In the genomic region with DNA sequence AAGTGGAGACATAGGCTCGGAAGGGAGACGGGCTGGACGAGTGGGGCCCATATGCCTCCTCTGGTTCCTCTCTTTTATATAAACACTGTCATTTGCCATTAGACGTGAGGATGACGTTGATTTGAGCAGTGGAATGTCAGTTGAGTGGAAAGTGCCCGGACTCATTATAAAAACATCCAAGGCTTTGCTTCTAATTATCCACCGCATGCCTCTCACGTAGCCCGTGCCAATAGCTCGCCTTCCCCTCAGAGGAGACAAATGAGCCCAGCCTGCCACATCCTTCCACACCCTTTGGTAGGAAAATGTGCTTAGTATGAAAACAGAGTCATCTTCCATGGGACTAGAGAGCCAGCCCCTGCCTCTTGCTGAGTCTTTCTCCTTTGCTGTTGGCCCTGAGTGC, we compare ENCODE assay signal across 35 mouse cellular contexts. TPM values are rescaled to one million over a fixed set of nuclear protein-coding genes. Genes with fewer than 3 reads are reported as not detected.
DNase-seq lines count a peak whose midpoint lies in the region; ATAC-seq lines count a peak whose summit lies in the region.
"Had no signal": no experiment of that assay in that cellular context is flagged by ENCODE, and none has a peak within 500 bp of the region (broad histone marks: within the 10 kb centered on the region; RNA-seq: fewer than 3 reads in every experiment).

No protein-coding gene starts in this region.

- WGBS in hindbrain, embryonic 12.5 days: 56% methylated on average over 10 of the region's 10 CpGs
- 75% methylated on average over 10 of the region's 10 CpGs for WGBS in hindbrain, embryonic 10.5 days
- WGBS in midbrain, embryonic 14.5 days: 59% methylated on average over 10 of the region's 10 CpGs
- 53% methylated on average over 10 of the region's 10 CpGs for WGBS in midbrain, embryonic 15.5 days
- 34% methylated on average over 10 of the region's 10 CpGs for WGBS in embryonic facial prominence, embryonic 15.5 days

- H3K27me3 ChIP-seq in hindbrain, embryonic 12.5 days: no peaks in the 10 kb centered on the region
- no peaks in the 10 kb centered on the region for H3K27me3 ChIP-seq in hindbrain, embryonic 10.5 days (ENCODE audit: insufficient read depth, poor library complexity, severe bottlenecking)
- no peaks in the 10 kb centered on the region for H3K27me3 ChIP-seq in midbrain, embryonic 14.5 days (ENCODE audit: control insufficient read depth, insufficient read depth, low read length)
- no peaks in the 10 kb centered on the region for H3K27me3 ChIP-seq in midbrain, embryonic 15.5 days (replicated peaks)
- H3K27me3 ChIP-seq in embryonic facial prominence, embryonic 15.5 days: no peaks in the 10 kb centered on the region
- H3K27me3 ChIP-seq: liver, embryonic 12.5 days had no signal

- H3K4me3 ChIP-seq in hindbrain, embryonic 12.5 days: no peak overlapping the region
- H3K4me3 ChIP-seq in hindbrain, embryonic 10.5 days: no peak overlapping the region
- no peak overlapping the region for H3K4me3 ChIP-seq in midbrain, embryonic 14.5 days (replicated peaks; ENCODE audit: low read depth, low read length)
- no peak overlapping the region for H3K4me3 ChIP-seq in midbrain, embryonic 15.5 days
- no peak overlapping the region for H3K4me3 ChIP-seq in embryonic facial prominence, embryonic 15.5 days (replicated peaks)
- H3K4me3 ChIP-seq: embryonic facial prominence, embryonic 13.5 days; gastrocnemius, adult 2 months; liver, embryonic 12.5 days had no signal

- peaks cover 9% of the 10 kb centered on the region; the same call in 1 of the 2 replicates for H3K4me1 ChIP-seq in hindbrain, embryonic 12.5 days
- peaks cover 5% of the 10 kb centered on the region for H3K4me1 ChIP-seq in hindbrain, embryonic 10.5 days (replicated peaks)
- H3K4me1 ChIP-seq in midbrain, embryonic 14.5 days (ENCODE audit: control insufficient read depth, insufficient read depth, low read length): no peaks in the 10 kb centered on the region
- H3K4me1 ChIP-seq in midbrain, embryonic 15.5 days: no peaks in the 10 kb centered on the region
- H3K4me1 ChIP-seq in embryonic facial prominence, embryonic 15.5 days: peaks cover 3% of the 10 kb centered on the region; the same call in 1 of the 2 replicates
- H3K4me1 ChIP-seq: embryonic facial prominence, embryonic 13.5 days; liver, embryonic 12.5 days had no signal

- H3K36me3 ChIP-seq in hindbrain, embryonic 12.5 days: no peaks in the 10 kb centered on the region
- no peaks in the 10 kb centered on the region for H3K36me3 ChIP-seq in hindbrain, embryonic 10.5 days
- H3K36me3 ChIP-seq in midbrain, embryonic 14.5 days (ENCODE audit: control insufficient read depth, insufficient read depth, low read length): no peaks in the 10 kb centered on the region
- H3K36me3 ChIP-seq in midbrain, embryonic 15.5 days (replicated peaks): no peaks in the 10 kb centered on the region
- no peaks in the 10 kb centered on the region for H3K36me3 ChIP-seq in embryonic facial prominence, embryonic 15.5 days
- H3K36me3 ChIP-seq: embryonic facial prominence, embryonic 13.5 days; liver, embryonic 12.5 days had no signal

- intact Hi-C loops in heart, postnatal 14 days (cut with DNase I): no loop called here

- H3K9me3 ChIP-seq in hindbrain, embryonic 12.5 days (replicated peaks): no peaks in the 10 kb centered on the region
- no peaks in the 10 kb centered on the region for H3K9me3 ChIP-seq in hindbrain, embryonic 10.5 days
- no peaks in the 10 kb centered on the region for H3K9me3 ChIP-seq in midbrain, embryonic 14.5 days (ENCODE audit: control insufficient read depth, low read length)
- H3K9me3 ChIP-seq in midbrain, embryonic 15.5 days: no peaks in the 10 kb centered on the region
- no peaks in the 10 kb centered on the region for H3K9me3 ChIP-seq in embryonic facial prominence, embryonic 15.5 days (replicated peaks)
- H3K9me3 ChIP-seq: embryonic facial prominence, embryonic 13.5 days; liver, embryonic 12.5 days had no signal

- H3K4me2 ChIP-seq in hindbrain, embryonic 12.5 days (replicated peaks): no peak overlapping the region
- H3K4me2 ChIP-seq in midbrain, embryonic 14.5 days (ENCODE audit: low read length): no peak overlapping the region
- no peak overlapping the region for H3K4me2 ChIP-seq in midbrain, embryonic 15.5 days
- H3K4me2 ChIP-seq in embryonic facial prominence, embryonic 15.5 days (replicated peaks): no peak overlapping the region
- H3K4me2 ChIP-seq: embryonic facial prominence, embryonic 13.5 days; heart, embryonic 11.5 days; liver, embryonic 12.5 days; midbrain, embryonic 11.5 days had no signal

- no peak overlapping the region for H3K9ac ChIP-seq in hindbrain, embryonic 12.5 days
- no peak overlapping the region for H3K9ac ChIP-seq in midbrain, embryonic 14.5 days (replicated peaks; ENCODE audit: low read length)
- H3K9ac ChIP-seq in midbrain, embryonic 15.5 days: no peak overlapping the region
- no peak overlapping the region for H3K9ac ChIP-seq in embryonic facial prominence, embryonic 15.5 days
- H3K9ac ChIP-seq: embryonic facial prominence, embryonic 13.5 days; liver, embryonic 12.5 days; liver, postnatal 0 days had no signal

- no peak overlapping the region for H3K27ac ChIP-seq in hindbrain, embryonic 12.5 days
- H3K27ac ChIP-seq in hindbrain, embryonic 10.5 days: no peak overlapping the region
- H3K27ac ChIP-seq in midbrain, embryonic 14.5 days (replicated peaks; ENCODE audit: low read depth, low read length): no peak overlapping the region
- no peak overlapping the region for H3K27ac ChIP-seq in midbrain, embryonic 15.5 days
- 0 out of 2 replicates have a peak overlapping the region, but pooled peaks have one; percentile 9 for H3K27ac ChIP-seq in embryonic facial prominence, embryonic 15.5 days (replicated peaks)
- H3K27ac ChIP-seq: embryonic facial prominence, embryonic 13.5 days; gastrocnemius, adult 2 months; liver, embryonic 12.5 days; stomach, postnatal 0 days had no signal

- 0 out of 2 replicates have a peak, but pooled peaks have one; percentile 7 for ATAC-seq in hindbrain, embryonic 12.5 days (ENCODE audit: low FRiP score)
- ATAC-seq in midbrain, embryonic 14.5 days (ENCODE audit: low FRiP score, low TSS enrichment): no peak
- ATAC-seq in midbrain, embryonic 15.5 days (replicated peaks): no peak
- ATAC-seq in embryonic facial prominence, embryonic 15.5 days (ENCODE audit: insufficient number of reproducible peaks, low FRiP score, low TSS enrichment, low read depth): 0 out of 2 replicates have a peak, but pooled peaks have one; percentile 12
- no peak for ATAC-seq in megakaryocyte, adult 5-6 weeks (ENCODE audit: poor library complexity, severe bottlenecking)
- ATAC-seq: forebrain, embryonic 16.5 days; intestine, postnatal 0 days; liver, embryonic 12.5 days; liver, postnatal 0 days had no signal

- DNase-seq in hindbrain, embryonic 10.5 days (ENCODE audit: low spot score): no peak
- peak; percentile 17 for DNase-seq in midbrain, embryonic 14.5 days
- DNase-seq in heart, postnatal 14 days: no peak
- DNase-seq: adrenal gland, postnatal 25 days; cerebellum, adult 18-20 months; cerebellum, postnatal 25 days; gastrocnemius, adult 2 months; gastrocnemius, postnatal 36 days; heart, adult 18-20 months; heart, postnatal 4 days; kidney, adult 9 months; kidney, postnatal 10 days; layer of hippocampus, postnatal 36 days; left cerebral cortex, postnatal 4 days; liver, postnatal 0 days; lung, postnatal 14 days; right cerebral cortex, adult 18-20 months; thymus, adult 18-20 months; thymus, postnatal 25 days had no signal

RNA-seq across cellular contexts. Expression of a gene that starts 24.8 kb away (rescaled TPM):
- polyA plus RNA-seq in hindbrain, embryonic 12.5 days (2016; fragmentation: Nextera tagmentation; extraction: Ambion mirVana): 0.17 and 0.18 TPM in 2 replicates
- not detected in 2 replicates for polyA plus RNA-seq in hindbrain, embryonic 10.5 days (2016; fragmentation: Nextera tagmentation; extraction: Ambion mirVana)
- 0.16 and 0.24 TPM in 2 replicates for polyA plus RNA-seq in midbrain, embryonic 14.5 days (2014; fragmentation: Nextera tagmentation; extraction: Ambion mirVana)
- 0.44 and 0.47 TPM in 2 replicates for polyA plus RNA-seq in midbrain, embryonic 15.5 days (2015; fragmentation: Nextera tagmentation; extraction: Ambion mirVana)
- 1.2 and 1.3 TPM in 2 replicates for polyA plus RNA-seq in embryonic facial prominence, embryonic 15.5 days (2015; fragmentation: Nextera tagmentation; extraction: Ambion mirVana)
- total RNA-seq in heart, postnatal 14 days (2021): 1 to 10 TPM; 2.6 to 6.0 TPM
- total RNA-seq in megakaryocyte, adult 5-6 weeks (2015): 0.23 and 0.31 TPM in 2 replicates
- not detected in 2 replicates for total RNA-seq in megakaryocyte, adult 5-6 weeks (2017)
- total RNA-seq: megakaryocyte progenitor cell, adult 5-6 weeks; MEL had no signal
- polyA plus RNA-seq: embryonic facial prominence, embryonic 13.5 days; forebrain, embryonic 16.5 days; heart, embryonic 11.5 days; liver, embryonic 12.5 days; midbrain, embryonic 11.5 days had no signal

RNA-seq across cellular contexts. Expression of a gene that starts 41.8 kb away (rescaled TPM):
- 1.5 and 1.8 TPM in 2 replicates for polyA plus RNA-seq in hindbrain, embryonic 12.5 days (2016; fragmentation: Nextera tagmentation; extraction: Ambion mirVana)
- polyA plus RNA-seq in hindbrain, embryonic 10.5 days (2016; fragmentation: Nextera tagmentation; extraction: Ambion mirVana): 0.55 and 0.76 TPM in 2 replicates
- polyA plus RNA-seq in midbrain, embryonic 14.5 days (2014; fragmentation: Nextera tagmentation; extraction: Ambion mirVana): not detected in 2 replicates
- polyA plus RNA-seq in midbrain, embryonic 15.5 days (2015; fragmentation: Nextera tagmentation; extraction: Ambion mirVana): 0.13 and 0.26 TPM in 2 replicates
- polyA plus RNA-seq in embryonic facial prominence, embryonic 15.5 days (2015; fragmentation: Nextera tagmentation; extraction: Ambion mirVana): 13.8 and 14.3 TPM in 2 replicates
- not detected for total RNA-seq in heart, postnatal 14 days (2021)
- total RNA-seq in megakaryocyte, adult 5-6 weeks (2015): not detected in 2 replicates
- total RNA-seq in megakaryocyte, adult 5-6 weeks (2017): not detected in 2 replicates
- total RNA-seq: adrenal gland, adult 18-20 months; adrenal gland, postnatal 25 days; gastrocnemius, postnatal 36 days; heart, adult 18-20 months; layer of hippocampus, postnatal 36 days; left cerebral cortex, postnatal 4 days; megakaryocyte progenitor cell, adult 5-6 weeks; MEL had no signal
- polyA plus RNA-seq: forebrain, embryonic 16.5 days; intestine, postnatal 0 days; large intestine, adult 2 months; liver, embryonic 12.5 days; liver, postnatal 0 days; neural tube, embryonic 14.5 days had no signal

Comparison
In these comparisons a context has a peak if more than half of its experiments do, and no peak if none do; other contexts are left out.
1. ATAC-seq: peak in hindbrain, embryonic 12.5 days (single experiment) and embryonic facial prominence, embryonic 15.5 days (single experiment); none in midbrain, embryonic 14.5 days (single experiment), midbrain, embryonic 15.5 days (single experiment) and megakaryocyte, adult 5-6 weeks (single experiment).